Mouse (Mus musculus) olfactory bulb, adult 2 months (tissue): ENCODE measurements at regions not wholly inside any gene's neighbourhood (a gene's known extent, or its start where the extent isn't known, plus 50 kb on each side); places are given as distances from the start of the nearest gene placed in this dataset.

Experiments
- CTCF ChIP-seq: fragments of 200-500 bp; IDR thresholded peaks from 2 replicates; pipeline ENCODE4 v1.5.1; 2012; ENCODE audit warnings: low read depth, mild to moderate bottlenecking, low read length, moderate library complexity; ENCODE audit not compliant: insufficient read depth
- POLR2A ChIP-seq: fragments of 200-500 bp; IDR thresholded peaks from 2 replicates; pipeline ENCODE4 v1.6.1; 2012; ENCODE audit warnings: mild to moderate bottlenecking, low read depth, low read length, moderate library complexity; ENCODE audit not compliant: insufficient read depth

DNA sequence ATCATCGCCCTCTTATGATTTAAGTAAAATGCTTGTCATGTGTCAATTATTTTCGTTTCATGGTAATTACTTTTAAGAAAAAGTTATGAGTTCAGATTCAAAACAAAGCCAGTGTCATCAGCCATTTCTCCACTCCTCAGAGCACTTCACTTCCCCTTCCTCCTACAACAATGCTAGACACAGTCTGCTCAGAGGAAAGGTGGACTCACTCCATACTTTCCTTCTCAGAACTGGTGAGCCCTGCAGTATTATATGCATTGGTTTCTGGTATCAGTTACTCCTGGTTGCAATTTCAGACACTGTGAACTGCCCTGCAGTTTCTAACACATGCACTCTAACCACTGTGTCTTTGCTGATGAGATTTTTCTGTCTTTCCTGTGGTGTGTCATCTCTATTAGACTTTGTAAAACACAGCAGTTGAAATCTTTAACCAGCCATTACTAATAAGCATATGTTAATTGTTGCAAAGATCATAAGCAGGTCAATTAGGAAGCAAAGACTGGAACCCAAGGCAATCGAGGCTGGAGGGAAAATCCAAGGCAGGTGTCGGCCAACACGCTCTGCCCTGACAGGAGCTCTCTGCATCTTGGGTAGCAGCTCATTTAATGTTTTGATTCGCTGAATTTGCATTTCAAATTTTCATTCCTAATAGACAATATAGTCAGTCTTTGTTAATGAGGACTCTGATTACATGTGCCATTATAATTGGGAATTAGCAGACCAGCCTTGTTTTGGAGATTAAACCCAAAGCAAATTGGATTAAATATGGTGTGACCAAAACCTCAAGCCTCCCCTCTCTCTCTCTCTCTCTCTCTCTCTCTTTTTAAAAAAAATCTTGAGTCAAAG lies 202.7 kb downstream of the Pou4f1 start:
- TF ChIP-seq POLR2A = no peak
- TF ChIP-seq CTCF = no peak
